Mouse (Mus musculus) naive thymus-derived CD4-positive, alpha-beta T cell, adult 2 months (primary cell): Measurements from ENCODE around the gene Mucl3.

ENCODE experiments used
- DNase-seq: peaks from one replicate; pipeline ENCODE4 v3.0.0-alpha.2; 2011; ENCODE audit warnings: low read depth

Gene Mucl3

GRCm38 (mm10) chr17:35643609-35644236, at the start of gene Mucl3:
Gene Mucl3, minus strand, starts transcription at chr17:35643695.
- DNase-seq, result no peak

GRCm38 (mm10) chr17:35692368-35692767, 48.9 kb upstream of the Mucl3 start:
- DNase-seq, result no peak

GRCm38 (mm10) chr17:35691811-35692210, 48.3 kb upstream of the Mucl3 start:
- no peak for DNase-seq

DNA sequence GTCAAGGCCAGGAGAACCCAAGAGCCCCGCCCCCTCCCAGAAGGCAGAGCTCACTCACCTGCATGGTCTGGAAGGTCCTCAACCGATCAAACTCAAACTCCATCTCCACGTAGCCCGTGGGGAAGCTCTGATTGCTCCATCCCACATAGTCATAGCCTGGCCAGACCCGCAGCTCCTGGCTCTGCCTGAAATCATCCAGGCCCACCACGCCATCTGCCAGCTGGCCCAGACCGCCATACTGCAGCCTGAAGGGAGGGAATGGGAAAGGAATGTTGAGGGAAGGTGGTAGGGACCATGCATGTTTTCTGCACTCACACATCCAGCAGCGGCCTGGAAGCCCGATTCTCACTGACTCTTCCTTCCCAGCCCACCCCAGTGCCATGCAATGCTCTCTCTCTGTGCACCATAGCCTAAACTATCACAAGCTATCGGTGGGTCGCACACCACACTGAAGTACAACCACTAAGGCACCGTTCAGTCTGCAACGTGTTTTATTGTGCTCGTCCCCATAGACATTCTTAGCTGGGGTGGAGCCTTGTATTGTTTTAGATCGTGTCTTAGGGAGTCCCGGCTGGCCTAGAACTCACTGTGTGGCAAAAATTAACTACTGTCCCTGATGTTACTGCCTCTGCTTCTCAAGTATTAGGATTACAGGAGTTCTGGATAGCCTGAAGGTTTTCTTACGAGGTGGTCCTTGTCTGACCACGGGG, 46.6 kb upstream of the Mucl3 start:
- DNase-seq, result no peak

GRCm38 (mm10) chr17:35688347-35689175, 45.1 kb upstream of the Mucl3 start:
- no peak for DNase-seq

GRCm38 (mm10) chr17:35685061-35685460, 41.6 kb upstream of the Mucl3 start:
- no peak for DNase-seq

DNA sequence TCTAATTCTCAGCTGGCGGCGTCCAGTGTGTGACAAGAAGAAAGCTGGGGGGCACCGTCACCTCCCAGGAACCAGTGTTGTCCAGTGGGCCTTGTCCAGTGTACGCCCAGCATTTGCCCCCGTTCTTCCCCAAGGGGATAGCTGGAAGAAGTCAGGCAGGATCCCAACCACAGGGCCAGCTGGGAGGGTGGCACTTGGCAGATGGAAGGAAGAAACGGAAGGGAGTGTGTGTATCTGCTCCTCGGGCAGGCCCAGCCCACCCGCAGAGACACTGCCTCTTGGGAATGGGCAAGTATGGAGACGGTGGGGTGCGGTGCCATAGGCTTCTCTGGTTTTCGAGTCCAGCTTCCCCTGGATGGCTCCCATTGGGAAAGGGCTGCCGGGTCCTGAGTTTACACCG, 38.5 kb upstream of the Mucl3 start:
- DNase-seq, result no peak

- no peak for DNase-seq
These were observed 37.1 kb upstream of the Mucl3 start for GRCm38 (mm10) chr17:35680591-35680990.

DNA sequence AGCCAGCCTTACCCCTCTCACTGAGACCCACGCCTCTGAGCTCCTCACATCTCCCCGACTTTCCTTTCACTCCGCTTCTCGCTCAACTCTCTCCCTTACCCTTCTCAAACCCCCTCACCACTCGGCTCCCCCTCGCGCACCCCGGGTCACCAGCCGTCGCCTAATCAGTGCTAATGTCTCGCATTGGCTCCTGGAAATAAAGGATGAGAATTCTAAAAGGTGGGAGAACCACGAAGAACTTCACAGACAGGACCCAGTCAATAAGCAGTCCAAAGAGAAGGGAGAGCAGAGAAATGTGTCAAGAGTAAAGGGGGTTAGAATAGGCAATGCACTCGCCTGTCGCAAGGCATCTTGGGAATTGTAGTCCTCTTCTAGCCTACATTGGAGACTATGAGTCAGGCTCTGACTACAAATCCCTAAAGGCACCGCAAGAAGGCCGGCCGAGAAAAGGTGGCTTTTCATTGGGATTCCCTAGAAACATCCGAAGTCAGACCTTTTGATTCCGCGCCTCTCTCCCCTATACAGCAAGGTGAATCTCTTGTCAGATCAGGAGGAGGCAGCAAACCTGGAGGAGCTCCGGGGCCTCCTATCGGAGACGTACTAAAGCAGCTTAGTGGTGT, 30.0 kb upstream of the Mucl3 start, which contains the start of gene Gtf2h4:
TSS of gene Gtf2h4 (minus strand) at position 324 of the 620 bp plus-strand sequence.
- peak; percentile 95 for DNase-seq

DNA sequence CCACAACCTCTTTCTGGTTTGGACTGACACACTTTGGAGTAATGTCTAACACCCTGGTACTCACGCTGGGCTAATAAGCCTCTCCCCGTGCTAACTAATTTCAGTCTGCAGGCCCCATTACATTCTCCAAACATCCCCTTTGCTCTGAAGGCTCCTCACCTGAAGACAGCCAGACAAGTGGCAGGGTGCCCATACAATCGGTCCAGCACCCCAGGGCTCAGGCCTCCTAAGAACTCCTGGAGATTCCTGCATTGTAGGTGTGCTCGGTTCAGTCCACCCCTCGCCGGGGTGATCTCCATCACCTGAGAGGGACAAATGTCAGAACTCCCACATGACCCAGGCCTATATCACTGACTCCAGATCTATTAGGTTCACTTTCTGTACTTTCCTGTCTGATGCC, 29.0 kb upstream of the Mucl3 start:
- DNase-seq, result no peak

DNA sequence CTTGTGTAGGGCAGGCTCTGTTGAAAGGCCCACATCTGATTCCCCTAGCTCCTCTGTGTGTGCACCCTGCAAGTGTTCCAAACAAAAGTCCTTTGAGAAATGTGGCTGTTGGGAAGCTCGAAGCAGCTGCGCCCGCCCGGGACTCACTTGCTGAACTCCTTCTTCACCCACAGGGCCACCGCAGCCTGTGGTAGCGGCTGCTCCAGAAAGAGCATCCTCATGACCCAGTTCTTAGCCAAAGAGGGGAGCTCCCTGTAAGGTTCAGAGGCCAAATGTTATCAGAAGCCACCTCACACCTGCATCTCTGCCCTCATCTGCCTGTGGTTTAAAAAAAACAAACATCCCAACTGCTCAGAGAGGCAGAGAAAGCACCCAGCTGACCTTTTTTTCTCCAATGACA, 28.4 kb upstream of the Mucl3 start:
- no peak for DNase-seq

- no peak for DNase-seq
These were observed 26.2 kb upstream of the Mucl3 start for GRCm38 (mm10) chr17:35669731-35670130.

DNA sequence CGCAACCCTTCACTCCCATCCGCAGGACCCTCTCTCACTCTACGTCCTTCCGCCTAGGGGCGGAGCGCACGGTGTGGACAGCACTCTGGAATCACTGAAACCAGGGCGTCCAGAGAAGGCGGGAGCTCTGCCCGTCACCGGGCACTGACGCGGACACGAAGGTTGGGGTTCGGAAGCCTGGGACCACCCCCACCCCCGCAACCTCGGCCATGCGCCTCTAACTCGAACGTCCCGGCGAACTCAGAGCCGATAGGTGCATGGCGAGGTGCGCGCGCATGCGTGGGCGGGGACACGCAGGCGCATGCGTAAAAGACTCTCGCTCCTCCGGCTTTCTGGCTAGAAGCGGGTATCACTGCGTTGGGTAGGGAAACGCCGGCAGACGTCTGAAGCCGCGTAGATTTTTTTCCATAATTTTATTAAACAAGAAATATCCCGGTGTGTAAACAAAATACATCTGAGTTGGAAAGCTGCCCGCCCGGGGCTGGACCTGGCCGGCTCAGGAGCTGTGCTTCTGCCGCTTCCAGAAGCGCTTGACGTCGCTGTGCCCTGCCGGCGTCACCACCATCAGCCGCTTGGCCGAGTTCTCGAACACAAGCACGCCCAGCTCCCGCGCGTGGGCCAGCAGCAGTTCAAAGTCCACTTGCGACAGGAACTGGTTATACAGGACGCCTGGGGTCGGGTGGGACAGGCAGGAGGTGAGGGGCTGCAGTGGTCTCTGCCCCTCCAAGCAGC, 24.0 kb upstream of the Mucl3 start, which contains the start of gene Vars2:
TSS of gene Vars2 (minus strand) at position 259 of the 732 bp plus-strand sequence.
- DNase-seq, result peak; percentile 99

- no peak for DNase-seq
These were observed 23.4 kb upstream of the Mucl3 start for GRCm38 (mm10) chr17:35666851-35667256.

DNA sequence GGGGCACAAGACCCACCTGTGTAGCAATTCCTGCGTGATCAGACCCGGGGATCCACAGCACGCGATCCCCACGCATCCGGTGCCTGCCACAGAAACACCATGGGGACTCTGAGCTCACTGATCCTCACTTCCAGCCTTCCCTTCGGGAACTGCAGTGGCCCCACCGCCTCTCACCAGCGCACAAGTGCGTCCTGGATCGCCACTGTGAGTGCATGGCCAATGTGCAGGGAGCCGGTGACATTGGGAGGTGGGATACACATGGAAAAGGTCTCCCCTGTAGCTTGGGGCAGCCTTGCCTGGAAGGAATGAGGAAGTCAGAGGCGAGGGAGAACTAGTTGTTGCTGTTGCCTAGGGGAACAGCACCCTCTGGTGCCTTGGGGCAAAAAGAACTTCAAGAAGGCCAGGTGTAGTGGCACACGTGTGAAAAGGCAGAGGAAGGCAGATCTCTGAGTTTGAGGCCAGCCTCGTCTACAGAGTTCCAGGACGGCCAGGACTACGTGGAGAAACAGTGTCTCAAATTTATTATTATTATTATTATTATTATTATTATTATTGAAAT, 22.5 kb upstream of the Mucl3 start:
- DNase-seq, result peak; percentile 42

DNA sequence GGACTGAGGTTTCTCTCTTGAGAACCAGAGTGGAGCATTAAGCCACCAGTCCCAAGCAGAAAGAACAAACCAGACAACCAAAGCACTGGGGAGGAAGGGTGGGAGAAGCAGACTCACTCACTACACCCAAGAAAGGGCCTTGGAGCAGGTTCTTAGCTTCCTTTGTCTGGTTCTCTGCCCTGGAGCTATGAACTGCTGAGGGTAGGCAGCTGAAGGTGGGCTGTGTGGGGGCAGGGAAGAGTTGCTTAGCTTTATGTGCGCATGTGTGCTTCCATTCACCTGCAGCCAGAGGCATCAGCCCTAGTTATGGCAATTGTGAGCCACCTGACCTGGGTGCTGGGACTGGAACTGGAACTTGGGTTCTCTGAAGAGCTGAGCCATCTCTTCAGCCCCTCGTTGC, 9.6 kb upstream of the Mucl3 start:
- no peak for DNase-seq

GRCm38 (mm10) chr17:35649429-35649828, 5.9 kb upstream of the Mucl3 start:
- no peak for DNase-seq

DNA sequence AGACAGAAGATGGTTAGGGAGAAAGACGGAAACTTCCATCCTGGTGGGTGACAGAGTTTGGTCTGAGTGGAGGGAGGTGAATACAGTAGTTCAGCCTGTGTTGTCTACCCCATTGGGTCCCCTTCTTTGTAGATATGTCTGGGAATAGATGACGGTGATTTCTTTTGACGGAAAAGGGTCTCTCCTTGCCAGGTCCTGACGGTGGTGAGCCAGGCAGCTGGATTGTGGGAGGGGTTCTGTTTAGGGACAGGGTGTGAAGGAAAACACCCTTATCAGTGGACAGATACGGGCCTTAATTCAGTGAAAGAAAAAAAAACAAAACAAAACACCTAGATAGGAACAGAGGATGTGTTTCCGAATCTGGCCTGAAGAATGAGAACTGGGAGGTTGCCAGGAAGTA, 4.1 kb downstream of the Mucl3 start:
- no peak for DNase-seq

- peak; percentile 86 for DNase-seq
These were observed 4.9 kb downstream of the Mucl3 start for GRCm38 (mm10) chr17:35638475-35639190.

GRCm38 (mm10) chr17:35636363-35636762, 7.1 kb downstream of the Mucl3 start:
- peak; percentile 51 for DNase-seq

DNA sequence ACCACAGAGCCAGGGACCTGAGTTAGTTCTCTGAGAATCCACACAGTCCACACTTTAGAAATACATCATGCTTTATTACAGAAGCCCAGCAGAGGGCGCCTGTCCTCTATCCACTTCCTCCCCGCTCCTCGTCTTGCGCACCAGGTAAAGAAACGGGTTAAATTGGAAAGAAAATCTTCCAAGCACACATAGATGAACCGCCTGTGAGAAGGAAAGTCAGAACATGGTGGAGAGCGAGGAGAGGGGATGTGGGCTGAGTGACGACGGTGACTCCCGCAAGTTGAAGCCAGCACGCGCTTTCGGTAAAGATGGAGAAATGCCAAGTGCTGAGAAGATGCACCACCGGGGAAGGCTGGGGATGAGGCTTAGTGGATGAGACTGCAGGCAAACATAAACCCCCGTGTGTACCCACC, 7.8 kb downstream of the Mucl3 start:
- peak; percentile 88 for DNase-seq
